Mouse (Mus musculus) ovary, postnatal 14 days (tissue): ENCODE measurements around the gene Tap2.
"Not testable (repeated sequence)": the region's sequence is repeated elsewhere in the genome, so short reads cannot be mapped to it uniquely, and the experiment has no call there.

Experiments used
- DNase-seq: peaks from one replicate; pipeline ENCODE4 v3.0.0; 2022; ENCODE audit warnings: low spot score

The Tap2 gene

DNA sequence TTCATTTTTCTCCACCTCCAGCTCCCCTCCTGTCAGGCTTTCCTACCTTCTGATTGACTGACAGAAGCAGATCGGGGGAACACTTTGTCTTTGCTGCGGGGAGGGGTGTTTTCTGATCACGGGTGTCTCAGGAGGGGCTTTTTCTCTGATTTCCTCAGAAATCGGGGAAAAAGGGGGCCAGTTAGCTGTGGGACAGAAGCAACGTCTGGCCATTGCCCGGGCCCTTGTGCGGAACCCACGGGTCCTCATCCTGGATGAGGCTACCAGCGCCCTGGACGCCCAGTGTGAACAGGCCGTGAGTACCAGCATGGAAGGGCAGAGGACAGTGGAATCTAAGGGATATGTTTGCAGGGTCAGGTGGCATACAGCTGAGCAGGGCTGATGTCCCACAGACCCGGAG lies 11.8 kb downstream of the Tap2 start:
- DNase-seq: no peak

DNA sequence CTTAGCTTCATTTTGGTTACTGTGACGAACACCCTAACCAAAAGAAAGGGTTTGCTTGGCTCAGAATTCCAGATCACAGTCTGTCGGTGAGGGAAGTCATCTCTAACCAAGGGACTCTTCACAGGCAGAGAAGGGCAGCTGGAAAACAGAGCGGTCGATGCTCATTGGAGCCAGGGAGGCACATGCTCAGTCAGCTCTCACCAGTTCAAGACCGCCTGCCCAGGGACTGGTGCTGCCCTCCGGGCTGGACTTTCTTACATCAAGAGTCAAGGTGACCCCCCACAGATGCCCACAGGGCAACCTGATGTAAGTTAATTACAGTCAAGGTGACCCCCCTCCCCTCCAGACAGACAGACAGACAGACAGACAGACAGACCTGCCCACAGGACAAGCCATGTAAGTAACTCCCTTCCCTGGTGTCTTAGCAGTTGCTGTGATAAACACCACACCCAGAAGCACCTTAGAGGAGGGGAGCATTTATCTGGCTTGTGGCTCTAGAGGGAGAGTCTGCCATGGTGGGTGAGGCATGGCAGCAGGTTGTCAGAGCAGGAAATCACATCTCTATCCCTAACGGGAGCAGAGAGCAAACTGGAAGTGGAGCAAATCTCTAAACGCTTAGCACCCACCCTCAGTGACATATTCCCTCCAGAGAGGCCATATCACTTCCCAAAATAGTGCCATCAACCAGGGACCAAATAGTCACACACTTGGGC lies 14.0 kb downstream of the Tap2 start:
- DNase-seq: no peak

DNA sequence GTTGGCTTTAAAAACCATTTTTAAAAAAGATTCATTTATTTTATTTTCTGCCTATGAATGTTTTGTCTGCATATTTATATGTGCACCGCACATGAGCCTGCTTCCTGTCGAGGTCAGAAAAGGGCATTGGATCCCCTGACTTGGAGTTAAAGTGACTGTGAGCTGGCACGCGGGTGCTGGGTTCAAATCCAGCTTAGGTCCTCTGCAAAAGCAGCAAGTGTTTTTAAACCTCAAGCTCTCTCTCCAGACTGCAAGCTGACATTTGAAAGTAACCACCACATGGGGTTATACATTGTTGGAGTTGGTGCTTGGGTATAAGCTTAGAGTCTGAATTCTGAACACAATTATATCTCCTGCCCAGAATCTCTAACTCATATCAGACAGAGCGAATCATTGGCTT lies 14.7 kb downstream of the Tap2 start:
- DNase-seq: no peak

DNA sequence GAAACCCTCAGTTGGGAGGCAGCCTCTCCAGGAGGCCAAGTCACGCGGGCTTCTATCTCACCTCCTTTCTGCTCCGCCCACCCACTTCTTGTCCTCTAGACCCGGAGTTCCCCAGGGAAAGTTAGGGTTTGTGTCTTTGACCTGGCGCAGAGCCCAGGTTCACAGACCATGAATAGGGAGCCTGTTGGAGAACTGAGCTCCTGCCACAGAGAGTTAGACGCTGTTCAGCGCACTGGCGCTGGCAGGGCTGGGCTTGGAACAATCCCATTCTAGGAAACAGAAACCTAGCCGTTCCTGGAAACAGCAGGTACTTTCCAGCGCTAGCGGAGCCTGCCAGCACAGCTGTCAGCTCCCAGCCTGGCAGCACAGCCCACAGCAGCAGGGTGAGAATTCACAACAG lies 15.3 kb downstream of the Tap2 start:
- DNase-seq: peak; percentile 39

DNA sequence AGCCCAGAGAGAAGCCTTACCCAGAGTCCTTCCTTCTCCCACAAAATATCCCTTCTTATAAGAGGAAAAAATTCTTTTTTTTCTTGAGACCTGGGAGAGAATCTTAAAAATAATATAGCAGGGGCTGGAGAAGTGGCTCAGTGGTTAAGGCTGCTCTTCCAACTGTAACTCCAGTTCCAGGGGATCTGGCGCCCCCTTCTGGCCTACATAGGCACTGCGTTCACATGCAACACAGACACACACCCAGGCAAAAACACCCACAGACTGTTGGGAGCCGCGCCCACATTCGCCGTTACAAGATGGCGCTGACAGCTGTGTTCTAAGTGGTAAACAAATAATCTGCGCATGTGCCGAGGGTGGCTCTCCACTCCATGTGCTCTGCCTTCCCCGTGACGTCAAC lies 15.8 kb downstream of the Tap2 start:
- peak; percentile 50 for DNase-seq

DNA sequence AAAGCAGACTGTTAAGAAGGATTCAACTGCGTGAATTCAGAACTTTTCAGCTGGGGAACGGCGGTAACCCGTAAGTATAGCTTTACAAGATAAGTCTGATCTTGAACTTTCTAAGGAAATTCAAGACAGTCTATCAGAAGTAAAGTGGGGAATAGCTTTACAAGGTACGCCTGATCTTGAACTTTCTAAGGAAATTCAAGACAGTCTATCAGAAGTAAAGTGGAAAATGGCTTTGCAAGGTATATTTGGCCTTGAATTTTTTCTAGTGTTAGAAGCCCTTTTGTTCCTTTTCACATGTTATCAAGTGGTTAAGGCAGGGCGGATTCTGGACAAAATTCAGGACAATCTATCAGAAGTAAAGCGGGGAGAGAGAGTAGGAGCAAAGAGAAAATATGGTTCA lies 16.5 kb downstream of the Tap2 start:
- not testable (repeated sequence) for DNase-seq

DNA sequence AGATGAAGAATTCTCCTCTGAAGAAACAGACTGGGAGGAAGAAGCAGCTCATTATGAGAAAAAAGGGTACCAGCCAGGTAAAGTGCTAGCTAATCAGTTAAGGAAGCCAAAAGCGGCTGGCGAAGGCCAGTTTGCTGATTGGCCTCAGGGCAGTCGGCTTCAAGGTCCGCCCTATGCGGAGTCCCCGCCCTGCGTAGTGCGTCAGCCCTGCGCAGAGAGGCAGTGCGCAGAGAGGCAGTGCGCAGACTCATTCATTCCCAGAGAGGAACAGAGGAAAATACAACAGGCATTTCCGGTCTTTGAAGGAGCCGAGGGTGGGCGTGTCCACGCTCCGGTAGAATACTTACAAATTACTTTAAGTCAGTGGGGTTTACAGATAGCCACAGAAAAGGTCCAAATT lies 17.1 kb downstream of the Tap2 start:
- not testable (repeated sequence) for DNase-seq

DNA sequence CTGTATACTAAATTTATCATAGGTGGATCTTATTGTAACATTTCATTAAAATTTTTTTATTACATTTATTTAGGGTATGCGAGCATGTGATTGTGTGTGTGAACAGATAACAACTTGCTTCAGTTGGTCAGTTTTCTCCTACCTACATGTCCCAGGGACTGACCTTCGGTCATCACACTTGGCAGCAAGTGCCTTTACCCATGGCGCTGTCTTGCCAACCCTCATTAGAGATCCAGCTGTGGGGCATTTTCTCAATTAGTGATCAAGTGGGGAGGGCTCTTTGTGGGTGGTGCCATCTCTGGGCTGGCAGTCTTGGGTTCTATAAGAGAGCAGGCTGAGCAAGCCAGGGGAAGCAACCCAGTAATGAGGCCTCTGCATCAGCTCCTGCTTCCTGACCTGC lies 21.5 kb downstream of the Tap2 start:
- no peak for DNase-seq

DNA sequence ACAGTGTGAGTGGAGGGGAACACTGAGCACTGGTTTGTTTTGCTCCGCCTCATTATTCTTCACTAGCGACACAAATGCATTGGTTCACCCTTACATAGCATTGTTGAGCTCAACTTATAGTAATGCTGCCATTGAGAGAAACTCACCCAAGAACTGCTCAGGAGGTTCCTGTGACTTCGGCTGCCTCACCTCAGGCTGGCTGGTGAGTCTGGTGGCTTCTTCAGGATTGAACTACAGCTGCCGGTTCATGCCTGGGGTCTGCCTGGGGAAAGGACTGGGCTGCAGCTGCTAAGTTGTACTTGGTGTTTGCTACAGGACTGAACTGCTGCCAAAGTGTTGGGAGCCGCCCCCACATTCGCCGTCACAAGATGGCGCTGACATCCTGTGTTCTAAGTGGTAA lies 22.1 kb downstream of the Tap2 start:
- DNase-seq: no peak

DNA sequence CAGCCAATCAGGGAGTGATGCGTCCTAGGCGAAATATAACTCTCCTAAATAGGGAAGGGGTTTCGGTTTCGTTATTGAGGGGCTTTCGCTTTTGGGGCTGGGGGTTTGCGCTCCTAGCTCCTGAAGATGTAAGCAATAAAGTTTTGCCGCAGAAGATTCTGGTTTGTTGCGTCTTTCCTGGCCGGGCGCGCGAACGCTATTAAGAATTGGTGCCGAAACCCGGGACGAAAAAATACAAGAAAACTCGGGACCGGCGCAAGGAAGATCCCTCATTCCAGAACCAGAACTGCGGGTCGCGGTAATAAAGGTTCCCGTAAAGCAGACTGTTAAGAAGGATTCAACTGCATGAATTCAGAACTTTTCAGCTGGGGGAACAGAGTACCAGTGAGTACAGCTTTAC lies 22.6 kb downstream of the Tap2 start:
- DNase-seq: not testable (repeated sequence)

DNA sequence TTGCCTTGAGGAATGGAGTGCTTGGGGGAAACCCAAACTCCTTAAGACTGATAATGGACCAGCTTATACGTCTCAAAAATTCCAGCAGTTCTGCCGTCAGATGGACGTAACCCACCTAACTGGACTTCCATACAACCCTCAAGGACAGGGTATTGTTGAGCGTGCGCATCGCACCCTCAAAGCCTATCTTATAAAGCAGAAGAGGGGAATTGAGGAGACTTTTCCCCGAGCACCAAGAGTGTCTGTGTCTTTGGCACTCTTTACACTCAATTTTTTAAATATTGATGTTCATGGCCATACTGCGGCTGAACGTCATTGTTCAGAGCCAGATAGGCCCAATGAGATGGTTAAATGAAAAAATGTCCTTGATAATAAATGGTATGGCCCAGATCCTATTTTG lies 27.6 kb downstream of the Tap2 start:
- DNase-seq: not testable (repeated sequence)

DNA sequence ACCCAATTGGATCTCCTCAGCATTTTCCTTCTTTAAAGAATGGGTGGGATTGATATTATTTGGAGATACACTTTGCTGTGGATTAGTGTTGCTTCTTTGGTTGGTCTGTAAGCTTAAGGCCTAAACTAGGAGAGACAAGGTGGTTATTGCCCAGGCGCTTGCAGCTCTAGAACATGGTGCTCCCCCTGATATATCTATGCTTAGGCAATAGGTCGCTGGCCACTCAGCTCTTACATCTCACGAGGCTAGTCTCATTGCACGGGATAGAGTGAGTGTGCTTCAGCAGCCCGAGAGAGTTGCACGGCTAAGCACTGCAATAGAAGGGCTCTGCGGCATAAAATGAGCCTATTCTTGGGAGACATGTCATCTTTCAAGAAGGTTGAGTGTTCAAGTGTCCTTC lies 28.7 kb downstream of the Tap2 start:
- not testable (repeated sequence) for DNase-seq

DNA sequence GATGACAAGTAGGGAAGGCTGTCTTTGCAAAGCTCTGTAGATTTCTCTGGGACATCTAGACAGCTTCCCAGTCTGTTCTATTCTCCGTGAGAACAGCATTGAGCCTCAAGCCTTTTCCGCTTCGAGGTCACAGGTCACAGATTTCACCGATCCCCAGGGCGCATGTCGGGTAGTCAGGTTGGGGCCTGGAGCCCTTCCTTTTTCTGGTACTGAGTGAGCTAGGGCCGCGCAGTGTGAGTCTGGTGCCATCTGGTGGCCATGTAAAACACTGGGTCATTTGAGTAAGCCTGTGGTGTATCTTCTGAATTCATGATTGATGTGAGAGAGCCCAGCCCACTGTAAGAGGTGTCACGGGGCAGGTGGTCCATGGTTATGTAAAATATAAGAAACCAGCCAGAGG lies 31.6 kb downstream of the Tap2 start:
- DNase-seq: peak; percentile 64

DNA sequence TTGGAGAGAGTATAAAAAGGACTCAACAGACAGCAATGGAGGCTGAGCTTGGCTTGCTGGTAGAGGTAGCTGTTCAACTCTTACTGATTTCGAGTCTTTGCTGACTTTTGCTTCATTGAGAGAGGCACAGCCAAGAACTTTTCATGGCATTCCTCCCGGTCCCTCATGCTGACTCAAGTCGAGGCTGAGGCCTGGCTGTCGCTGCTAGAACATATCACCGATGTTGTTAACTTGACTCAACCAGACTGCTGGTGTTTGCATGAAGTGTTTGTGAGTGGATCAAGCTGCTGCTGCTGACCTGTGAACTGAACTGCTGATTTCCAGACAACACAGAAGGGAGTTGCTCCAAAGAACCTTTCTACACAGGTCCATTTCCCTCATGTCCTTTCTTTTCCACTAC lies 33.4 kb downstream of the Tap2 start:
- no peak for DNase-seq

DNA sequence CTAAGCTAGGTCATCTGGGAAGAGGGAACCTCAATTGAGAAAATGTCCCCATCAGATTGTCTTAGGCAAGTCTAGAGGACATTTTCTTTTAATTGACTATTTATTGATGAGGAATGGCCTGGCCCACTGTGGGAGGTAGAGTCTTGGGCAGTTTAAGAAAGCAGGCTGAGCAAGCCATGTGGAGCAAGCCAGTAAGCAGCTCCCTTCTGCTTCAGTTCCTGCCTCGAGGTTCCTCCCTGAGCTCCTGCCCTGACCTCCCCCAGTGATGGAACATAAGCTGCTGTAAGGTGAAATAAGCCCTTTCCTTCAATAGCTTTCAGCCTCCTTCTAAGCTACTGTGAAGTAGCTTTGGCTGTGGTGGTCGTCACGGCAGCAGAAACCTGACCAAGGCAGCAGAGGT lies 34.4 kb downstream of the Tap2 start:
- no peak for DNase-seq

DNA sequence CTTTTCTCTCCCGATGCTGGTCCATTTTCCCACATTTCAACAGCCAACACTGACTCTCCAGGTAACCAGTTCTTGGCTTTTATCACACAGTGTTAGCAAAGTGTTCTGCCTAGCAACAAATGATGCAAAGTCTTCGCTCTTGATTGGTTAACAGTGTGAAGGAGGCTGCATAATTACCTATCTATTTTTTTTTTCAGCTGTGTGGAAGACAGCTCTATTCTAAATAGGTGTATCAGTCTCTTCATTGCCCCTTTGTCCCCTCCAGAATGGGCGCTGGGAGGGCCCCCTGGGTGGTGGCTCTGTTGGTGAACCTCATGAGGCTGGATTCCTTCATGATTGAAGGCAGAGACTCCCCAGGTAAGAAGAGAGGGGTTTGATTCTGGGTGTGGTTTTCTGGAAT lies 35.4 kb downstream of the Tap2 start, which contains the start of gene H2-Ob:
H2-Ob (plus strand) TSS at position 198 of the 400 bp plus-strand sequence.
- peak; percentile 24 for DNase-seq

DNA sequence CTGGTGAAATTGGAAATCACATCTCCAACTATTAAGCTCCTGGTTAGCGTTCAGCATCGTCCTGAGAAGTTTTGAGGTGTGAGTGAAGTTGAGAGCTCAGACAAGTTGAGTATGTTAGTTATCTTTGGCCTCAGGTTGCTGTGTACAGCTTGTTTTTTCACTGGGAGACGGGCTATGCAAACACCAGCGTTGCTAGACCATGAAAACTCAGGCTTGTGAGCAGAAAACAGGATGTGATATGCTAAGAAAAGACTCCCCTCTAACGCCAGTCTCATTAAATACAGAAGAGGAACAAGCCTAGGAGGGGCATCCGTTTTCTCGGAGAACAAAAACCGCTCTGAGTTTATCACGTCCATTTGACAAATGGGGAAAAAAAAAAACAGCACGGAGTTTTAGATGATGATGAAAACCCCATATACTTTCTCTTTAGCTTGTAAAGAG lies 36.3 kb downstream of the Tap2 start:
- no peak for DNase-seq

DNA sequence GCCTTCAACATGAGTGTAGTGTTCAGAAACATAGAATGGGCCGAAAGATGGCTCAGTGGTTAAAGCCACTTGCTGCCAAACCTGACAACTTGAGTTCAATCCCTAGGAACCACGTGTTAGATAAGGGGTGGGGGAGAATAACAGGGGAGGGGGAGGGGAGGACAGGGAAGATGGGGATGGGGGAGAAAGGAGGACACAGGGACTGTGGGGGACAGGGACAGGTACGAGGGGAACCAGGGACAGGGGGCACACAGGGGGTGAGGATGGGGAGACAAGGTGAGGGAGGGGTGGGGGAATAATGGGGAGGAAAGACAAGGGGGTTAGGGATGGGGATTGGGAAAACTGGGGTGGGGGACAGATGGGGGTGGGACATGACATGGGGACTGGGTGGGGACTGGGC lies 37.0 kb downstream of the Tap2 start:
- DNase-seq: no peak

DNA sequence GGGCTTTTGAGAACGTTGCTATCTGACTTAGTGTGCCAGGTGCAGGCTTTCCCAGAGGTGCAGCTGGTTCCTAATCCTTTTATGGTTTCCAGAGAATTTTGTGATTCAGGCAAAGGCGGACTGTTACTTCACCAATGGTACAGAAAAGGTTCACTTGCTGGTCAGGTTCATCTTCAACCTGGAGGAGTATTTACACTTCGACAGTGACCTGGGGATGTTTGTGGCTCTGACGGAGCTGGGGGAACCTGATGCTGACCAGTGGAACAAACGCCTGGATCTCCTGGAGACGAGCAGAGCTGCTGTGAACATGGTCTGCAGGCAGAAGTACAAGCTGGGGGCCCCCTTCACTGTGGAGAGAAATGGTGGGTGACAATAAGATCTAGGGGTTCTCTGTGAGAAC lies 37.6 kb downstream of the Tap2 start:
- DNase-seq: no peak

DNA sequence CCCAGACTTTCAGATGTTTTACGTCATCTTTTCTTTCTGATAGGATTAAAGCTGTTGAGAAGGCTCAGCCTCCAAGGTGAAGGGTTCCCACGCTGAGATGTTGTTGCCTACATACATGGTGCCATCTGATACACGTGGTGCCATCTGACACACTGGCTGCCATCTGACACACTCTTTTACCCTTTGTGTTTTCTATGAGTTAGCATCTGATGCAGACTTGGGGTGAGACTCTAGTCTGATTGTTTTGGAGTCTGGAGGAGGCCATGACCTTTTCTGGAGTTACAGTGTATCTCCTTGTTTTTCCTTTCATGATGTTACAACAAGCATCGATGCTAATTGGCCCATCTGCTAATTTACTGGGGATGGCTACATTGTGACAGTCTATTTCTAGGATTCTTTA lies 41.3 kb downstream of the Tap2 start:
- no peak for DNase-seq

DNA sequence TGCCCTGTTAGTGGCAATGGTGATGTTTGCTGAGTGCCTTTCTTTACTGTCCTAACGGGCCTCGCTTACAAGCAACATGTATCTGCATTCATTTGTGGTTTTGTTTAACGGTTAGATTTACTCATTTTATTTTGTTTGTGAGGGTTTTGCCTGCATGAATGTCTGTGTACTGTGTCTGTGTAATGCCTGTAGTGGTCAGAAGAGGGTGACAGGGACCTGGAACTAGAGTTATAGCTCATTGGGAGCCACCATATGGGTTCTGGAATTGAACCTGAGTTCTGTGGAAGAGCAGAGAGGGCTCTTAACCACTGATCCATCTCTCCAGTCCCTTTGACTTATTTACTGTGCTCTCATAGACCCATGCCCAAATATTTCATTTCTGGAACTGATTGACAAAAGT lies 43.7 kb downstream of the Tap2 start:
- DNase-seq: no peak

DNA sequence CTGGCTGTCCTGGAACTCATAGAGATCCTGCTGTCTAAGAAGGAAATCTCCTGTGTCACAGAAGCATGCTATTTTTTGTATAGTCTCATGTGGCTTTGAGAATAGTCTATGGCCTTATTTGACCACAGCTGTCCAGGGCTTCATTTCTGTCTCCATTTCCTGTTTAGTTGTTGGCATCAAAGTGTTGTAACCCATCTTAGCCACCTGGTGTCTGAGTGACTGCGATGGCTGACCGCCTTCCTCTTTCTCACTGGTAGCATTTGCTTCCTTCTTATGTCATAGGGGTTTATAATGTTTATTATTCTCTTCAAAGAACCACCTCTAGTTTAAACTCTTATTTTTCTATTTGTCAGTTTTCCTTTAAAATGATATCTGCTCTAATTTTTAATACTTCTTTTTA lies 45.4 kb downstream of the Tap2 start:
- DNase-seq: no peak

DNA sequence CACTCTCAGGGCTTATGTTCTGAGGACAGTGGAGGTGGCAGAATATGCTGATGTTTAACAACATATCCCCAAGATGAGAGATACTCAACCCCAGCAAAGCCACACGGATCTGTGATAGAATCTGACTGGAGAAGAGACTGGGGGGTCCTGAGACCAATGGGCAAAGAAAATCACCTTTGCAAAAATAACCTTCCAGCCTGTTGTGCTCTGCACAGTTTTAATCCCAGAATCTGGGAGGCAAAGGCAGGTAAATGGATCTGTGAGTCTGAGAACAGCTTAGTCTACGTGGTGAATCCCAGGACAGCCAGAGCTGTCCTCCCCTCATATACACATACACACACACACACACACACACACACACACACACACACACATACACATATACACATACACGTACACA lies 46.0 kb downstream of the Tap2 start:
- no peak for DNase-seq

DNA sequence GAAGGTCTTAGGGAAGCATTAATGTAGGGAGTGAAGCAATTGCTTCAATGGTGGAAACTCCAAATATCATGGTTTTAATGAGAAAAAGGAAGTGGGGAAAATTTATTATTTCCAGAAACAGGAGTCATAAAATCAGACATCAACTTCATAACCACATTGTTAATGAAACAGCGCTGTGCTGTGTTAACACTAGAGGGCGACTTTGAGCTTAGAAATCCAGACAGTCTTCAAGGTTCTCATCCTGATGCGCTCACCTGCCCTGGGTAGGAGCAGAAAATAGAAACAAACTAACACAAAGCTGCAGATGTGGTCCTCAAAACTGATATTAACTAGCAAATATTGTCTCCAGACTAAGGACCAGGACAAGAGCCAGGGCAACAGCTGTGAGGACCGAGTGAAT lies 46.6 kb downstream of the Tap2 start:
- peak; percentile 25 for DNase-seq

DNA sequence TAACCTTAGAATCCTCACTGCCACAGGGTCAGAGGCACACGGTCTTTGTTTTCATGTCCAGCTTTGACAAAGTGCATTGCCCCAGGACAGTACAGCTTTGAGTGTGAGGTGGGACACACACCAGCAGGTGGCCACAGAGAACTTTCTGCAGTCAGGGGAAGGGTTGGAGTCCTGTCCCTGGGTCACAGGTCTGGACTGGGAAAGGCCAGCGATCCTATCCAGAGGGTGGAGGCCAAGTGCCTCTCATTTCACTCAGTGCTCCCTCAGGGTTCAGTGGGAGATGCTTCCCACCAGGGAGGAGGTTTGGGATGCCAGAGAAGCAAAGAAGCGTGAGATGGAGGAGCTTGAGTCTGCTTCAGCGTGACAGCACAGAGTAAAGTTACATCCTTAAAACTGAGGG lies 48.3 kb downstream of the Tap2 start:
- no peak for DNase-seq
